12 mouse cellular contexts compared by ENCODE assay signal in genomic region chr4:102104534-102105014, GRCm38 (mm10). TPM values are rescaled to one million over a fixed set of nuclear protein-coding genes. Genes with fewer than 3 reads are reported as not detected.
DNase-seq lines count a peak whose midpoint lies in the region; ATAC-seq and TF ChIP-seq lines count a peak whose summit lies in the region.
"Had no signal": no experiment of that assay in that cellular context is flagged by ENCODE, and none has a peak within 500 bp of the region (broad histone marks: within the 10 kb centered on the region; RNA-seq: fewer than 3 reads in every experiment).

No protein-coding gene starts in this region.

- H3K27me3 ChIP-seq in lung, postnatal 0 days (replicated peaks; ENCODE audit: insufficient read depth, low read length), result no peaks in the 10 kb centered on the region
- H3K27me3 ChIP-seq in hindbrain, embryonic 13.5 days, result no peaks in the 10 kb centered on the region
- H3K27me3 ChIP-seq: limb, embryonic 12.5 days; Patski had no signal

- H3K4me2 ChIP-seq in lung, postnatal 0 days (replicated peaks; ENCODE audit: low read depth, low read length), result no peak overlapping the region
- no peak overlapping the region for H3K4me2 ChIP-seq in hindbrain, embryonic 13.5 days
- H3K4me2 ChIP-seq: limb, embryonic 12.5 days had no signal

- H3K36me3 ChIP-seq in lung, postnatal 0 days (ENCODE audit: insufficient read depth, low read length), result no peaks in the 10 kb centered on the region
- H3K36me3 ChIP-seq in hindbrain, embryonic 13.5 days, result no peaks in the 10 kb centered on the region
- H3K36me3 ChIP-seq: limb, embryonic 12.5 days had no signal

- TF ChIP-seq CTCF in lung, postnatal 0 days (IDR thresholded peaks at IDR 0.05), result no peak

- DNase-seq in adrenal gland, adult 8-10 months, result peak; percentile 9
- no peak for DNase-seq in adrenal gland, postnatal 4 days (ENCODE audit: low spot score in 2 of 2)
- peak; percentile 37 for DNase-seq in lung, postnatal 36 days
- DNase-seq in lung, postnatal 0 days (ENCODE audit: low spot score), result no peak
- DNase-seq in cerebellum, postnatal 36 days, result peak; percentile 66 to 77
- no peak for DNase-seq in urinary bladder, postnatal 36 days (ENCODE audit: low spot score in 2 of 2)
- DNase-seq in embryo, embryonic 11 days, result no peak
- DNase-seq: B cell, adult 2 months; thymus, postnatal 14 days had no signal

- no peaks in the 10 kb centered on the region for H3K9me3 ChIP-seq in lung, postnatal 0 days (ENCODE audit: low read length)
- no peaks in the 10 kb centered on the region for H3K9me3 ChIP-seq in hindbrain, embryonic 13.5 days
- H3K9me3 ChIP-seq: limb, embryonic 12.5 days had no signal

- H3K27ac ChIP-seq in lung, postnatal 0 days (ENCODE audit: low read length), result no peak overlapping the region
- H3K27ac ChIP-seq in hindbrain, embryonic 13.5 days, result no peak overlapping the region
- H3K27ac ChIP-seq: limb, embryonic 12.5 days had no signal

- H3K9ac ChIP-seq in lung, postnatal 0 days (replicated peaks; ENCODE audit: low read depth), result no peak overlapping the region
- H3K9ac ChIP-seq in hindbrain, embryonic 13.5 days, result no peak overlapping the region
- H3K9ac ChIP-seq: limb, embryonic 12.5 days had no signal

- no peak for TF ChIP-seq EP300 in lung, postnatal 0 days (IDR thresholded peaks at IDR 0.05)

- H3K4me1 ChIP-seq in lung, postnatal 0 days (ENCODE audit: insufficient read depth, low read depth, low read length), result no peaks in the 10 kb centered on the region
- H3K4me1 ChIP-seq in hindbrain, embryonic 13.5 days (replicated peaks), result no peaks in the 10 kb centered on the region
- H3K4me1 ChIP-seq: limb, embryonic 12.5 days had no signal

- no peak for ATAC-seq in lung, postnatal 0 days
- no peak for ATAC-seq in hindbrain, embryonic 13.5 days (ENCODE audit: low FRiP score)
- ATAC-seq: Patski had no signal

- 51% methylated on average over 2 of the region's 2 CpGs for WGBS in lung, postnatal 0 days
- WGBS in hindbrain, embryonic 13.5 days, result 84% methylated on average over 2 of the region's 2 CpGs

- no peak overlapping the region for H3K4me3 ChIP-seq in lung, postnatal 0 days (ENCODE audit: low read depth, low read length)
- H3K4me3 ChIP-seq in hindbrain, embryonic 13.5 days, result no peak overlapping the region
- H3K4me3 ChIP-seq: limb, embryonic 12.5 days had no signal

RNA-seq across cellular contexts. Expression of gene Pde4b, which starts 17.2 kb away (rescaled TPM):
- 1 to 10 TPM; 4.7 to 7.3 (median 6.0) TPM for total RNA-seq in adrenal gland, adult 8-10 months (2022)
- 10 to 100 TPM; 13.9 to 16.4 TPM for total RNA-seq in adrenal gland, postnatal 4 days (2021)
- 42.1 and 44.5 TPM in 2 replicates for polyA plus RNA-seq in lung, postnatal 0 days (2015; fragmentation: Nextera tagmentation; extraction: Ambion mirVana)
- polyA plus RNA-seq in hindbrain, embryonic 13.5 days (2015; fragmentation: Nextera tagmentation; extraction: Ambion mirVana), result 26.0 and 27.0 TPM in 2 replicates

Comparison
In these comparisons a context has a peak if more than half of its experiments do, and no peak if none do; other contexts are left out.
1. DNase-seq: peak in adrenal gland, adult 8-10 months (single experiment), lung, postnatal 36 days (single experiment) and cerebellum, postnatal 36 days (2 of 2); none in adrenal gland, postnatal 4 days (0 of 2), lung, postnatal 0 days (single experiment), urinary bladder, postnatal 36 days (0 of 2) and embryo, embryonic 11 days (single experiment).